Mouse (Mus musculus) E14TG2a.4 (cell line): ENCODE measurements at regions not wholly inside any gene's neighbourhood (a gene's known extent, or its start where the extent isn't known, plus 50 kb on each side); places are given as distances from the start of the nearest gene placed in this dataset.

Source experiments
- CTCF ChIP-seq: conservative IDR thresholded peaks from 2 replicates; pipeline ENCODE4 v1.5.1; 2014; ENCODE audit warnings: low read length
- NANOG ChIP-seq: IDR thresholded peaks from 2 replicates; pipeline ENCODE4 v1.6.1; 2014; ENCODE audit warnings: borderline replicate concordance, low read length, mixed read lengths

DNA sequence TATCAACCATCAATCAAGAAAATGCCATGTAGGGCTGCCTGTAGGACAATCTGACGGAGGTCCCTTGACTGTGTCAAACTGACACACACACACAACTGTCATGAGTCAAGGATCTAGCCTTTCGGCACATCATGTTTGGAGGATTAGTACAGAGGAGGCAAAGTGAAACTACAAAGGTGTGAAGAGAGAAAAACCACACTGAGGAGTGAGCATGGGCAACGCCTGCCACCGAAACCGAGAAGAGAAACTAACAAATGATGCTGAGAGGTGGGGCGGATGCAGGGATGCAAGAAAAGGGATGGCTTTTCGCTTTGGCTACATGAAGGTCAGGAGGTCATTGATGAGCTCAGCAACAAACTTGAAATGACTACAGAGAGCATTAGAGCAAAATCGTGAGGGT lies 111.8 kb upstream of the Bach2 start:
- no peak for TF ChIP-seq CTCF
- no peak for TF ChIP-seq NANOG
